Mouse (Mus musculus) liver, embryonic 14.5 days (tissue): Measurements from ENCODE around the gene Dao. TPM values are rescaled to one million over a fixed set of nuclear protein-coding genes. Genes with fewer than 3 reads are reported as not detected.

Experiments used
- ATAC-seq: fragments of 200-750 bp; cut with Nextera tagmentation; 2 replicates; pipeline ENCODE4 v1.8.0; 2017; ENCODE audit warnings: moderate number of reproducible peaks, mild to moderate bottlenecking, moderate library complexity; ENCODE audit not compliant: insufficient read depth
- DNase-seq, 3 experiments: peaks; one replicate each; pipeline ENCODE4 v3.0.0-alpha.2; 2012 to 2013; ENCODE audit warnings: low read depth in 3 of 3, low spot score in 3 of 3
- H3K27ac ChIP-seq: fragments of 300-500 bp; sonication (generic); 2 replicates; pipeline ENCODE4 v1.5.1; 2014; ENCODE audit warnings: moderate library complexity, mild to moderate bottlenecking, control low read depth, inconsistent platforms
- H3K27me3 ChIP-seq: fragments of 300-500 bp; sonication (generic); 2 replicates; pipeline ENCODE4 v1.6.1; 2014; ENCODE audit warnings: mild to moderate bottlenecking, low read length, moderate library complexity; ENCODE audit not compliant: control insufficient read depth, insufficient read depth
- H3K36me3 ChIP-seq: fragments of 300-500 bp; sonication (generic); replicated peaks from 2 replicates; pipeline ENCODE4 v1.6.1; 2014; ENCODE audit warnings: low read depth; ENCODE audit not compliant: control insufficient read depth, insufficient read depth
- H3K4me1 ChIP-seq, 2 experiments: fragments of 200-500 bp in 1 of 2; fragments of 300-500 bp in 1 of 2; sonication (generic) in 1 of 2; replicated peaks; 2 replicates each; pipeline ENCODE4 v1.6.1; 2012 to 2014; ENCODE audit warnings: antibody characterized with exemption in 1 of 2, inconsistent platforms in 1 of 2, low read length in 1 of 2; ENCODE audit not compliant: control insufficient read depth in 2 of 2, insufficient read depth in 2 of 2
- H3K4me2 ChIP-seq: fragments of 300-500 bp; sonication (generic); 2 replicates; pipeline ENCODE4 v1.6.1; 2014; ENCODE audit warnings: low read depth, mild to moderate bottlenecking, control low read depth, moderate library complexity
- H3K4me3 ChIP-seq, 2 experiments: fragments of 200-500 bp in 1 of 2; fragments of 300-500 bp in 1 of 2; sonication (generic) in 1 of 2; 2 replicates each; pipeline ENCODE4 v1.5.1; 2012 to 2014; ENCODE audit warnings: low read depth in 2 of 2, low read length in 2 of 2, mild to moderate bottlenecking in 2 of 2, control low read depth in 1 of 2, inconsistent platforms in 1 of 2, moderate library complexity in 1 of 2; ENCODE audit not compliant: insufficient read depth in 1 of 2
- H3K9ac ChIP-seq: fragments of 300-500 bp; sonication (generic); replicated peaks from 2 replicates; pipeline ENCODE4 v1.6.1; 2014; ENCODE audit warnings: mild to moderate bottlenecking, control low read depth, moderate library complexity
- H3K9me3 ChIP-seq: fragments of 300-500 bp; sonication (generic); 2 replicates; pipeline ENCODE4 v1.6.1; 2016; ENCODE audit warnings: low read length, mixed read lengths; ENCODE audit not compliant: control insufficient read depth
- CTCF ChIP-seq: IDR thresholded peaks from 2 replicates; pipeline ENCODE4 v1.5.1; 2016; ENCODE audit warnings: antibody characterized with exemption, low read depth, control low read depth
- EP300 ChIP-seq: IDR thresholded peaks from 2 replicates; pipeline ENCODE4 v1.6.1; 2016; ENCODE audit warnings: antibody characterized with exemption, low read depth
- WGBS: fragments of 180-500 bp; shearing (Covaris S2); extraction: QIAGEN DNeasy Blood & Tissue Kit; methylation state at CpG from one replicate; pipeline ENCODE4 v1.1.7; 2014; ENCODE audit not compliant: insufficient replicate concordance; 5-methylcytosine and 5-hydroxymethylcytosine counted together
- polyA plus RNA-seq, 2 experiments: library from polyadenylated mRNA; depleted of rRNA in 1 of 2; stranded (reverse) in 1 of 2; unstranded in 1 of 2; fragments of >200 nt; fragmentation: Nextera tagmentation in 1 of 2; extraction: Ambion mirVana in 1 of 2; gene quantifications; 2 replicates each; pipeline versions ENCODE4 v1.2.1 to v1.2.3; 2012 to 2014

Dao gene
- polyA plus RNA-seq, 2 experiments, result not detected

DNA sequence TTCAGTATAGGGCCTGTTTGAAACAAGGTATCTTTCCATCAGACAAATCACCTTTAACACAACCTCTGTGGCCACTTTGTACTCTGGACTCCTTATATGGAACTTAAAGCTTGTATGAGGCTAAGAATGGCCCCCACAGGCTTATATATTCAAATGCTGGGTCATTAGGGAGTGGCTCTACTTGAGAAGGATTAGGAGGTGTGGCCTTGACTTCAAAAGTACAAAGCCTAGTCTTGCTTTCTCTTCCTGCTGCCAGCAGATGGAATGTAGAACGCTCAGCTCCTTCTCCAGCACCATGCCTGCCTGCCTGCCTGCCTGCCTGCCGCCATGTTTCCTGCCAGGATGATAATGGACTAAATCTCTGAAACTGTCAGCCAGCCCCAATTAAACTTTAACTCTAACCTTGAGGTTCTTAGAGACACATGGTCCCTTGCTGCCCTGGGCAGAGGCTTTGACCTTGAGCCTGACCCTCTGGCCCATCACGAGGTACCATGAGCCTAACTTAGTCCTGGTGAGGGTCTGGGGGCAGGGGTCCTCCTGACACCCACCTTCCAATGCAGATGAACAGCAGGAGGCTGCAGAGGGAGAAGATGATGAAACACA lies 28.8 kb downstream of the Dao start:
- TF ChIP-seq CTCF (no peak), EP300 (no peak)
- no peak for ATAC-seq
- Histone ChIP-seq H3K4me3 (no peak overlapping the region), H3K27ac (no peak overlapping the region), H3K27me3 (no peaks in the 10 kb centered on the region), H3K9me3 (no peaks in the 10 kb centered on the region), H3K4me2 (no peak overlapping the region), H3K4me1 (no peaks in the 10 kb centered on the region), H3K36me3 (no peaks in the 10 kb centered on the region), H3K9ac (no peak overlapping the region)
- WGBS, result 54% methylated on average over 3 of the region's 3 CpGs
- DNase-seq, result no peak

DNA sequence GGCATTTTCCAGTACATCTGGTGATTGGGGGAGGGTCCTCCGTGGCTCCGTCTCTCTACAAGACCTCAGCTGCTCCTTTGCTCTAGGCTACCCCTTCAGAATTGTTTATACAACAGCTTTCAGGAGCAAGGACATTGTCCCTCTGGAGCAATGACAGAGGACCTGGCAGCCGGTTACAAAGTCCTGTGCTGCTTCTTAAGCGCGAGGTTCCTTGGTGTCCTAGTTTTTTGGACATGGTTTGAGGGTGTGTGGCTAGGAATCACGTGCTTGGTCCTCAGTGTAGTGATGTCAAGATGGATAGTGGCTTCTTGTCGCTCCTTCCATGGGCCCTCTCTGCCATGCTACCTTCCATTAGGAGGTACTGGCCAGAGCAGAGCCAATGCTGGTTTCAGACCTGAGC lies 30.9 kb downstream of the Dao start:
- 57% methylated on average over 7 of the region's 7 CpGs for WGBS
- no peak for ATAC-seq
- no peak overlapping the region for H3K27ac ChIP-seq
- TF ChIP-seq CTCF (no peak), EP300 (no peak)
- no peaks in the 10 kb centered on the region for H3K27me3 ChIP-seq
- H3K4me3 ChIP-seq, result no peak overlapping the region
- no peaks in the 10 kb centered on the region for H3K9me3 ChIP-seq
- no peak overlapping the region for H3K9ac ChIP-seq
- no peak for DNase-seq
- no peaks in the 10 kb centered on the region for H3K4me1 ChIP-seq
- H3K36me3 ChIP-seq, result no peaks in the 10 kb centered on the region
- no peak overlapping the region for H3K4me2 ChIP-seq

DNA sequence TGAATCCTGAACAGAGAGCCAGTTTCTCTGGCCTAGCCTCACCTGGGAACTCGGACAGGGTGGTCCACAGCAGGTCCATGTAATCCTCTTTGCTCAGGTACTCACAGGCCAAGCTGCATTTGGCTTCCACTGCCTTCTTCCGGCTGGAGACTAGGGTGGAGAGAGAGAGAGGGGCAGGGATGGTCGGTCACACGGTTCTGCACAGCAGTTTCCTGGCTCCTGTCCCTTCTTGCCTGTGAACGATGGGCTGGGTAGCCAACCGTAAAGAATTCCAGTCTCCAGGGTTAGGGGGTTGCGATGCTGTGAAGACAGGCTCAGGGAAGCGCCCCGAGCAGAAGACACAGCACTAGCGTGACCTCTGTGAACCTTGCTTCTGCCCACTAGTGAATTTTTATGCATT lies 31.6 kb downstream of the Dao start:
- no peak overlapping the region for H3K9ac ChIP-seq
- no peaks in the 10 kb centered on the region for H3K9me3 ChIP-seq
- no peak overlapping the region for H3K27ac ChIP-seq
- no peak for DNase-seq
- H3K27me3 ChIP-seq, result no peaks in the 10 kb centered on the region
- 63% methylated on average over 10 of the region's 10 CpGs for whole genome bisulfite sequencing
- H3K4me1 ChIP-seq, result no peaks in the 10 kb centered on the region
- no peak for ATAC-seq
- no peak overlapping the region for H3K4me2 ChIP-seq
- H3K36me3 ChIP-seq, result no peaks in the 10 kb centered on the region
- TF ChIP-seq EP300 (no peak), CTCF (no peak)
- no peak overlapping the region for H3K4me3 ChIP-seq

DNA sequence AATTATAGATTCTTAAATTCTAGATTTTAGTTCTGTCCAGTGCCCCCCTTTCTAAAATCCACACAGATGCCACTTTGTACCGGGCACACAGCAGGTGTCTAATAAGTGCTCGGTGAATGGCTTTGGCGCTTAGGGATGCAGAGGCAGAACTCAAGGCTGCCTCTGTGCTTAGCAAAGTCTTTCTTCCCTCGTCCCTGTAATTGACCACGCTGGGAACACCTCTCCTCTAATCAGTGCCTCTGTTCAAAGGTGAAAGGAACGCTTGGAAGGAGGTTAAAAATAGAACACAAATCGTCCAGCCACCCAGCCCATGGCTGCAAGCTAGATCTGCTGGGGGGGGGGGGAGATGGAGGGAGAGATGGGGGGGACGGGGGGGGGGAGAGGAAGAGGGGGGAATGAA lies 37.0 kb downstream of the Dao start:
- no peak overlapping the region for H3K27ac ChIP-seq

DNA sequence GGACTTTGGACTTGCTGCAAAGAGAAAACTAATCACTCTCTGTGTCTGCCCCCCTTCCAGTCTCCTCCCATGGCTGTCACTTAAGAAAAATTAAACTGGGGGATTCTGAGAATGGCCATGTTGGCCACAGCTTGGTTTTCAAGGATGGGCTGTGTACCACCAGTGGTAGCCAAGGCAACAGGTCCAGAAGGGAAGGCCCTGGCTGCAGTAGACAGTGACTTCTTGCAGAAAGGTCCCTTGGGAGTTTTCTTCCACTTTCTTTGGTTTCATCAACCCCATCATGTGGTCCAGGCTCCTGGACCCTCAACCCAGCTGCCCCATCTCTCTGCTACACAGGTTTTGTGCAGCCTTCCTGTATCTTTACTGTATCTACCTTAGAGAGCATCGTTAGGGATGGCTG lies 37.4 kb downstream of the Dao start:
- WGBS, result 41% methylated on average over 1 of the region's 1 CpGs
- ATAC-seq (no peak), DNase-seq (no peak)
- Histone ChIP-seq H3K4me3 (no peak overlapping the region), H3K9ac (no peak overlapping the region), H3K27me3 (no peaks in the 10 kb centered on the region), H3K27ac (no peak overlapping the region), H3K4me1 (peaks cover 5 to 8% of the 10 kb centered on the region in 2 experiments; a peak in 2 of 4 replicates), H3K9me3 (no peaks in the 10 kb centered on the region), H3K36me3 (no peaks in the 10 kb centered on the region), H3K4me2 (no peak overlapping the region)
- TF ChIP-seq CTCF (no peak), EP300 (no peak)

More for the DNA sequence above, 37.0 kb downstream of the Dao start:
- H3K27me3 ChIP-seq, result no peaks in the 10 kb centered on the region
- DNase-seq (no peak), ATAC-seq (no peak)
- H3K36me3 ChIP-seq, result no peaks in the 10 kb centered on the region
- no peak overlapping the region for H3K4me3 ChIP-seq
- H3K4me1 ChIP-seq, result peaks cover 5 to 8% of the 10 kb centered on the region in 2 experiments; a peak in 2 of 4 replicates
- no peaks in the 10 kb centered on the region for H3K9me3 ChIP-seq
- H3K9ac ChIP-seq, result no peak overlapping the region
- 33% methylated on average over 7 of the region's 8 CpGs for WGBS
- no peak for TF ChIP-seq CTCF
- TF ChIP-seq EP300, result no peak
- no peak overlapping the region for H3K4me2 ChIP-seq
